Mouse (Mus musculus) lung, adult 18-20 months (tissue): ENCODE results near the gene Farp2.

Experiments used
- DNase-seq, 2 experiments: peaks; one replicate each; pipeline ENCODE4 v3.0.0; 2022; ENCODE audit warnings: mixed read lengths in 2 of 2

Gene Farp2

DNA sequence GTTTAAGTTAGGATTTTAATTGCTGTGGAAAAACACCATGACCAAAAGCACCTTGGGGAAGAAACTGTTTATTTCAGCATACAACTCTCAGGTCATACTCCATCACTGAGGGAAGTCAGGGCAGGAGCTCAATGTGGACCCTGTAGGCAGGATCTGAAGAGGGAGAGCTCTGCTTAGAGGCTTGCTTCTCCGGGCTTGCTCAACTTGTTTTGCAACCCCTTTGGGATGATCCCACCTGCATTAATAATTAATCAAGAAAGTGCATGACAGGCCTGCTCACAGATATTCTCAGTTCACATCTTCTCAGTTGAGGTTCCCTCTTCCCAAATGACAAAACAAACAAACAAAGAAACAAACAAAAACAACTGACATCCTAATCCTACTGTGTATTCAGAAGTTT lies 51.8 kb downstream of the Farp2 start:
- no peak for DNase-seq

DNA sequence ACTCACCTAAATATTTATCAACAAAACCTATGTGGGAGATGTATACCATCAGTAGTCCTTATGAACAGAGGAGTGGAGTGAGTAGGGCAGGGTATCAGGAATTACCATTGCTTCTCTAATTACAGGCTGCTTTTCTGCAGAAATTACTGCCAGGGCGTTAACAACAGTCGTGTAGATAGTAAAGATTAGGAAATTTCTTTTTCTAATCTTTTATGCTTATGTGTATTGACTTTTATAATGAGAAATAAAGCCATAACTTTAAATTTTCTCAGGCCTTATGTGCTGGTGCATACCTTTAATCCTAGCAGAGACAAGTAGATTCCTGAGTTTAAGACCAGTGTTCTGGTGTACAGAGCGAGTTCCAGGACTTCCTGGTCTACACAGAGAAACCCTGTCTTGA lies 52.9 kb downstream of the Farp2 start:
- DNase-seq: no peak

DNA sequence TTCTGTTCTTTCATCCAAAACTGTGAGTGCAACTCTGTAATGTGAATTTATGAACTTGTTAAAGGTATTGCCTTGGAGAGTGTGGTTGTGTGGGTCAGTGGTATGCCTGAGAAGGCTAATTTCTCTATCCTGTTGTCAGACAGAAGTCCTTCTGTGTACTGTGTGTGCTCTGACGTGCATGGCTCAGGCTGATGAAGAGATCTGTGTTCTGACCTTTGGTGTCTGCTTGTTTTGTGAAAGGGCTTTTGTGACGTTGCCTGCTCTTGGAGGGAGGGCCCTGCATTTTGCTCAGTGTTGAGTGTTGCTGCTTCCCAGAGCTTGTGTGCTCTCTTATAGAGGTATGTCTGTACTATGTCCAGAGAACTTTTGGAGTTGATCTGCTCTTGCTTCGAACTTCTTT lies 55.1 kb downstream of the Farp2 start:
- no peak for DNase-seq

DNA sequence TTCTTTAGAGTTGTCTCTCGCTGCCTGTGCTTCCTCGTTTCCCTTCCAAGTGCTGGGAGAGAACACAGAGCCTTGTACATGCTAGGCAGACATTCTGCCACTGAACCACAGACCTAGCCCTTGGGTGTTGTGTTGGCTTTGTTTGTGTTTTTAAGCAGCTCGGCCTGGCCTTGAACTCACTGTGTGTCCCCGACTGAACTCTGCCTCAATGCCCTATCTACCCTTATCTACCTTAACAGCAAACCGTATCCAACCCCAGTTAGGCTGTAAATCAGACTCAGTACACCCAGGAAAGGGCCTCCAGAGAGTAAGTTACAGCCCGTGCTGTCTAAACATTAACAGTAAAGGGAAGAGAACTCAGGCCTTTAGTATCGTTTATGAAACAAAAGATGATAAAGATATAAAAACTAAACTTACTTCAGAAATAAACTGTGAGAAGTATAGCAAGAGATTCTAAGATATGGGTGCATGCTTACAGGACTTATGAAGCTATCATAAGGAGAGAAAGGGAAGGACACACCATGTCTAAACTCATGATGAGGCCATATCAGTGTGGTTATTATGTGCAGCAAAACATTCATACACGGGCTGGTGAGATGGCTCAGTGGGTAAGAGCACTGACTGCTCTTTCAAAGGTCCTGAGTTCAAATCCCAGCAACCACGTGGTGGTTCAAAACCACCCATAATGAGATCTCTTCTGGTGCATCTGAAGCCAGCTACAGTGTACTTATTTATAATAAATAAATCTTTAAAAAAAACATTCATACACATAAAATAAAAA lies 56.0 kb downstream of the Farp2 start:
- no peak for DNase-seq

DNA sequence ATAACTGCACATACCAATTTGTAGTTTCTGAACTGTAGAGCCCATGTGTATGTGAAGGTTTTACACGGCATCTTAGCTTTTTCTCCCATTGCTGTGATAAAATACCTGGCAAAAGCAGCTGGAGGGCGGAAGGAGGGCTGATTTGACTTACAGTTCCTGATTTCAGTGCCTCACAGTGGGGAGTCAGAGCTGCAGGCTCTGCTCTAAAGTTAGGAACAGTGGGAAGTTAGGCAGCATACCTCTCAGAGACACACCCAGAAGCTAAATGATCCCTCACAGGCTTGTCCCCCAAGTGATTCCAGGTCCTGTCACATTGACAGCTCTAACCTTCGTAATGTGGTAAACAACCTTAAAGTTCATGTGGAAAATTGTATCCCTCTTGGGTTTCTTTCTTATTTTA lies 65.2 kb downstream of the Farp2 start:
- DNase-seq: no peak

DNA sequence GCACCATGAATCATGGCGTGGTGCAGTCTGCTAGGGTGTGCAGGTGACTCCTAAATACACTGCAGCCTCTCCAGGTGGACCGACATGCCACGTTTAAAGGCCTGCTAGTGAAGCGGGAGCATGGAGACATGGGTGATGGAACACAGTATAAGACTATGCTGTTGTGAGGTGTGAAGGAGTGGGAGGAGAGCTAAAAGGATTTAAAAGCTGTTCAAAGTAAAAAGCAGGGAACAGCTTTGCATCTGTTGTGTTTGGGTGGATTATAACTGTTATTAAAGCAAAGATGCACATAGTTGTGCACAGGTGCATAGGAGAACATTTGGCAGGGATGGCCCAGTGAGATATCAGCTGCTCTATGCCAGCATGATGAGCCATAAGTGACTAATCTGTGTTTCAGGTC lies 66.0 kb downstream of the Farp2 start:
- DNase-seq: no peak

DNA sequence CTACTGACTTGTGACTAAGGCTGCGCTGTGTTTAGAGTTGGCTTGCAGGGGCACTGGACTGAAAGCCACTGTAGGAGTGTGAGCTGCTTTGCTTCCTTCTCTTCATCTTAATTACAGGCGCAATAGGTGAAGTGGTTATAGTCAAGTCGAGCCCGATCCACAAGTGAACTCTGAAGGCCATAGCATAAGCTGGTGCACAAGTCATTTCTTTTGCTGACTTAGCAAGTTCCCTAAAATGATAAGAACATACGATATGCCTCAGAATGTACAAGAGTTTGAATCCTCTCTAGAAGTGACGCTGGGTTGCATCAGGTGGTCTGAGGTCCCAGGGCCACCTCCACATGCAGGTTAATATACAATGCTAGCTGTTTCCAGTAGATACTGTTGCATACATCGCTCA lies 69.7 kb downstream of the Farp2 start:
- DNase-seq: no peak

DNA sequence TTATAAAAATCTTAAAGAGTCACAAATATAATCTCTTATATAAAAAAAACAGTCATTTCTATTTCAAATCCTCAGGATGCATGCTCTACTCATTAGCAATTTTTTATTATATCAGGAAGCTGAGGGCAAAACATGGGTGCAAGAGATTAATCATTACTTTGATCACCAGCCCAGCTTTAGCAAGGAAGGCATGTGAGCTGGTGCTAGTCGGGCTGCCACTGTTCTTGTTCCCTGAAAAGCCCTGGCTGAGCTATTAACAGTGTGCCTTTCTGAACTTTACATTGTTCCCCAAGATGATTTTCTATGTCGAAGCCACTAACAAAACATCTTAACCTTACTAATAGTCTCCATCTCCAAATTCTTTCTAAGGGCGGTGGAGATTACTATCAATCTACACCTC lies 76.5 kb downstream of the Farp2 start:
- no peak for DNase-seq

DNA sequence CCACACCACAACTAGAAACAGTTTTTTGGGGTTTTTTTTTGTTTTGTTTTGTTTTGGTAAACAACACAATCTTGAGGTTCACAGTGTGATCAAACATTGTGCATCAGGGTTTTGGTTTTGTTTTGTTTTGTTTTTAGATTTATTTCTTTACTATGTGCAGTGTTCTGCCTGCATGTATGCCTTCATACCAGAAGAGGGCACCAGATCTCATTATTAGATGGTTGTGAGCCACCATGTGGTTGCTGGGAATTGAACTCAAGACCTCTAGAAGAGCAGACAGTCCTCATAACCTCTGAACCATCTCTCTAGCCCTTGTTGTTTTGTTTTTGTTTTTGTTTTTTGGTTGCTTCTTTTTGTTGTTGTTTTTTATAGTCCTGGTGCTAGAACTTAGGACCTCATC lies 82.1 kb downstream of the Farp2 start:
- no peak for DNase-seq

DNA sequence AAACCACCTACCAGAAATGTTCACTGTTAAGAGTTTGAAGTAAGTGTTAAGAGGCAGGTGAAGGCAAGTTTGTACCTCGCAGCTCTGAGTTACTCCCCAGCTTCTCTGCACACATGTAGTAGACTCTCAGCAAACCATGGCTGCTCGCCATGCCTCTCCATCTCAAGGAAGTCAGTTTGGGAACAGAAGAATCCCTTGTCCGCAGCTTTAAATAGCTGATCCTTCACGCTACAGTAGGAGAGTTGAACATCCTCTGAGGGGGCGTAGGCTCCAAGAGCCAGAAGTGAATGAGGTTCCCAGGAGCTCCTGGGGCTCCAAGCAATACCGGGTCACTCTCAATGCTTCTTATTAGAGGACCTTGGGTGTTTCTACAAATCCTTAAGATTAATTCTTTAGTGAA lies 84.0 kb downstream of the Farp2 start:
- no peak for DNase-seq

DNA sequence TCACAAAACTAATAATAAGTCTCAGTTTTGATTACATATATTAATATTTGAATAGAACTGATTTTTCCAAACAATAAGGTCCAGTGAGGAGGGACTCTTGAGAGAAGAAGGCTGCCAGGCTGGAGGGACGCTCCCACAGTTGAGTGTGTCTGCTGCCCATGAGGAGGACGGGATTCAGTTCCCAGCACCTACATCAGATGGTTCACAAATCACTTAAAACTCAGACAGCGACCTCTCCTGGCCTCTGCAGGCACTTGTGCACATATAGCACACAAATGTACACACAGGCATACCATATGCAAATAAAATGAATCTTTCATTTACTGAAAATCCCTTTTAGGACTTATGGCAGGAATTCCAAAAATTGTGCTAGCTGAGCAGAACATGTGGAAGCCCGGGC lies 91.0 kb downstream of the Farp2 start:
- DNase-seq: no peak

DNA sequence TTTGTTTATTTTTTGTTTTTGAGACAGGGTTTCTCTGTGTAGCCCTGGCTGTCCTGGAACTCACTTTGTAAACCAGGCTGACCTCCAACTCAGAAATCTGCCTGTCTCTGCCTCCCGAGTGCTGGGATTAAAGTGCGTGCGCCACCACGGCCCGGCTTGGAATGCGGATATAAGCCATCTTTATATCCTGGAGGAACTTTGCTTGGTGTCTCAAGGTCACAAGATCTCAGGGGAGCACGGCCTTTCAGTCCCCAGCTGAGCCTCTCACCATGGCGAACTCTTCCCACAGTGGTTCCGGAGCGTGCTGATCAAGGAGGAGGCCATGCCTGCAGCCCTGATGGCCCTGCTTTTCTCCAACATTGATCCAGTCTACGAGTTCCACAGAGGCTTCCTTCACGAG lies 92.0 kb downstream of the Farp2 start:
- DNase-seq: no peak

DNA sequence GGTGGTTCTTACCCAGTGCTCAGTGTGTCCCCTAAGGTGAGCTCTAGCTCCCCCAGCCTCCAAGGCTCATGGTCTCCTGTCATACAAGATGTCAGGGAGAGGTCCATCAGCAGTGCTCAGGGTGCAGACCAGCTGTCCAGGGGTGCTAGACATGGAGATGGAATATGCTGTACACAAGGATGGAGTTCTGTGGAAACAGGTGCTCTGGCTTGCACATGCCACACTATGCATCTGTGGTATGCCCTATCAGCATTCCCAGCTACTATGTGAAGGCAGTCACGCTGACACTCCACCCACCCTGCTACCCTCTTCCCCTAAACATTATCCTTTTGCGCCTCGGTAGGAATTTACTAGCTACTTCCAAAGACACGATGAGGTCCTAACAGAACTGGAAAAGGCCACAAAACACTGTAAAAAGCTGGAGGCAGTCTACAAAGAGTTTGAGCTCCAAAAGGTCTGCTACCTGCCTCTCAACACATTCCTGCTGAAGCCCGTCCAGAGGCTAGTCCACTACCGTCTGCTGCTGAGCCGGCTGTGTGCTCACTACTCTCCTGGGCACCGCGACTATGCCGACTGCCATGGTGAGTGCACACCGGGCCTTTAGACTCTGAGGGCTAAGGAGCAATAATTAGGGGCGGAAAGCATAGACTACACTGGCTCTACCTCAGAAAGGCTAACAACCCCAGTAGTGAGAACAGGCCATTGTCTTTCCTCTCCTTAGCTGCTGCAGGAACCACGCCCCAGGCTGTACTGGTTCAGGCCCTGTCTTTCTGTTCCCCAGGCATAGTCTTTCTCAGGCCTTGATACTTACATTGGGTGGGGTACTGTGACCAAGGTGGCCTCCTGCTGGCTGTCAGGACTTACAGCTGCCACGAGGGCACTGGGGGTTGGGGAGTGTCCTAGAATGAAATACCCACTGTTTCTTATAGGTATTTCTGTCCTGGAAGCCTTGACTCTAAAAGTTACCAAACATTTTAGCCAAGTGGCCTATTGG lies 95.5 kb downstream of the Farp2 start:
- DNase-seq: no peak

DNA sequence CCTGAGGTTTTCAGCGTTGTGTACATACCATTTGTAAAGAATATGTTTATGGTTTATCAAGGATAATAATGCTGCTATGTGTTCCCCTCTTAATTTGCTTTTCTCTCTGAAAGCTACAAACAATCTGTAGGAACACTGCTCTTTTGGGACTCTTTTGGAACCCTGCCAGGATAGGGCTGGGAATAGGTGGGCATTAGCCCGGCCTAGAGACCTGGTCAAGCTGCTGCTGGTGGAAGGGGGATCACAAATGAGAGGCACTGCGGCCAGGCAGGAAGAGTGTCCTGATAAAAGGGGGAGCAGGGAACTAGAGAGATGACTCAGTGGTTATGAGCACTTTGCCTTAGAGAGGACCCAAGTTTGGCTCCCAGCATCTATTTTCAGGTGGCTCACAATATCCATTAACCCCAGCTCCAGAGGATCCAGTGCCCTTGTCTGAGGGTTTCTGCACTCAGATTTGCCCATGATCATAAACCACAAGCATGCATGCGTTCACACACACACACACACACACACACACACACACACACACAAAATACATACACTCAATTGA lies 96.9 kb downstream of the Farp2 start:
- DNase-seq: no peak

DNA sequence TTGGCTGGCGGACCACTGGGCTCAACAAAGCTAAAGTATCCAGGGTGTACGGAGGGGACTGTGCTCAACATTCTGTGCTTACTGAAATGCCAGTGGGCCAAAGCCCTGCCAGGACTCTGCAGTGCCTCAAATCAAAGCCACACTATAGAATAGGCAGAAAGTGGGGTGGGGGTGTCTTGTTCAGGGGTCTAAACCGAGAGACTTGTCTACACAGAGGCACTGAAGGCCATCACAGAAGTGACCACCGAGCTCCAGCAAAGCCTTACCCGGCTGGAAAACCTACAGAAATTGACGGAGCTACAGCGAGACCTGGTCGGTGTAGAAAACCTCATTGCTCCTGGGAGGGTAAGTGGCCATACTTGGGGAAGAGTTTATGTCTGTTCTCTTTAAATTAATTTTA lies 97.9 kb downstream of the Farp2 start:
- no peak for DNase-seq

DNA sequence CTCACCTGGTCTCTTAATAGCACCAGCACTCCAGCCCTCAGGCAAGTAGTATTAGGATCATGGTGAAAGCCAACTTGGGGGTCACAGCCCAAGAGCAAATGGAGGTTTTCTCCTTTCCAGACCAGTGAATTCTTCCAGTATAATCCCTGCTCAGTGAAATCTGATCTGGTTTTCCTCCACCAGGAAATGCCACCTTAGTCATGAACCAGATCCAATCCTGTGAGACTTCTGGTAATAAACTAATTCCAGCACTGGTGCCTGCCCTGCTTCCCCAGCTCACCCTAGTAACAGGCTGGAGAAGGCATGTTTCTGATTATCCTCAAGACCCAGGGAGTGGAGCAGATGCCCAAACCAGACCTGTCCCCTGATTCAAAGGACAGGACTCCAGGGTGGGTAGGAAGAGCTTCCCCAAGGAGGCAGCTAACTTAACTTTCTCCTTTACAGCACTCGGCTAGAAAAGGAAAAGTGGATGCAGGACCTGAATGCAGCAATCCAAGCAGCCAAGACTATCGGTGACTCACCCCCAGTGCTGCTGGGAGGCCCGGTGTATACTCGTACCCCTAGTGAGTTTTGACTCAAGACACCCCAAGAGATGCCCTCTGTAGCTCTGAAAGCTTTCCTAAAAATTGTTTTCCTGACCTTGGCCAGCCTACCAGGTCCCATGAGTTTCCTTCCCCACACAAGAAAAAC lies 106.3 kb downstream of the Farp2 start:
- DNase-seq: no peak

DNA sequence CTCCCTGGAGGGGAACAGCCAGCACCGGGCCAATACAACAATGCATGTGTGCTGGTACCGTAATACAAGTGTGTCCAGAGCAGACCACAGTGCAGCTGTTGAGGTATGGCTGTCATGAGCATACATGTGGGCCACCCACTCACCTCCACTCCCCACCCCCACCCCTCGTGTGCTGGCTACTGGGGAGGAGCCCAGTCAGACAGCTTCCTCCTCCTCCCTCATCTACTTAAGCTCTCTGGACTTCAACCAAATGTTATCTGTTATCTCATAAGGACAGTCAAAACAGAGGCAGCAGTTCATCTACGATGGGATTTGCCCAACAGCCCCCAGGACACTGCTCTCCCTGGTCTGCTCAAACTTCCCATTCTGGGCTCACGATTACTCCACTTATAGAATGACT lies 107.1 kb downstream of the Farp2 start:
- DNase-seq: no peak

DNA sequence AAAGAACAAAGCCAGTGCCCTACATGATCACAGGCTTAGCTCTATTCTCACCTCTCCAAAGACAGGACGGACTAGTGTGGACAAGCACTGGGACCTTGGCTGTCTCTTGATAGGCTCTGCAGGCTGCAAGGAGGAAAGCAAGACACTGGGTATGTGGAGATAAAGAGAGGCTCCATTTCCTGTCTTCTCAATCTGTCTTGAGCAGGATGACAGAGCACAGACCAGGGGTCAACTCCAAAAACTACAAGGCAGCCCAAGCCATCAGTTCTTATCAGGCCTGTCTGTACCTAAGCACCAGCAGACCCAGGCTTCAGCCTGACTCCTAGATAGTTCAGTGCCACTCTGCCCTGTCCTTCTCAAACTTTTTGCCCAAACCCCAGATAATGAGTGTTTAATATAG lies 112.6 kb downstream of the Farp2 start:
- no peak for DNase-seq

DNA sequence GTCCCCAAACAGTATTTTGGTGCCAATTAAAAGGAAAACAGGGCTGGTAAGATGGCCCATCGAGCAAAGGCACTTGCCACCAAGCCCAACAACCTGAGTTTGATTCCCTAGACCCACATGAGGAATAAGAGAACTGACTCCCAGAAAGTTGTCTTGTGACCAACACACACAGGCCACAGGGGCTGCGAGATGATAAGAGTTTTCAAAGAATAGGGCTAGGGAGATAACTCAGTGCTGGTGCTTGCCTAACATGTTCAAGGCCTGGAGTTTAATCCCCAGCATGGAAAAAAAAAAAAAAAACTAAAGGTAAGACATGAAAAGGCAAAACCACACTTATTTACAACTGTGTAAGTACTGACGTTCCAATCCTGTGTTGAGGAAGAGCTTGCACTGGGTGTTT lies 118.9 kb downstream of the Farp2 start:
- DNase-seq: no peak

DNA sequence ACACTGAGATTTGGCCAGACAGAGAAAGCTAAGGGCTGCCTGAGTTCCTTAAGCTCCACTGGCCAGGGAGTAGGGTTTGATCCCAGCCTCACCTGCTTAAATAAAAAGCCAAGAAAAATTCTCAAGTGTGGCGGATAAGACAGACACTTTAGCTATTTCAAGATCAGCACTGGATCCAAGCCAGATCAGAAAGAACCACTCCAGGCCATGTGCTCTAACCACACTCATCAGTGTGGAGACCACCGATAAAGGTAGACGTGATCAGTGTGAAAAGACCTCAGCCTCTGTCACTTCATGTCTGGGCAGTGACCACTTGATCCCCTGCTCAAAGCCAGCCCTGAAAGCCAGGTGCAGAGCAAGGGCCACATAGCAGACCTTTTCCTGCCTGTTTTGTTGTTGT lies 120.8 kb downstream of the Farp2 start:
- DNase-seq: no peak

DNA sequence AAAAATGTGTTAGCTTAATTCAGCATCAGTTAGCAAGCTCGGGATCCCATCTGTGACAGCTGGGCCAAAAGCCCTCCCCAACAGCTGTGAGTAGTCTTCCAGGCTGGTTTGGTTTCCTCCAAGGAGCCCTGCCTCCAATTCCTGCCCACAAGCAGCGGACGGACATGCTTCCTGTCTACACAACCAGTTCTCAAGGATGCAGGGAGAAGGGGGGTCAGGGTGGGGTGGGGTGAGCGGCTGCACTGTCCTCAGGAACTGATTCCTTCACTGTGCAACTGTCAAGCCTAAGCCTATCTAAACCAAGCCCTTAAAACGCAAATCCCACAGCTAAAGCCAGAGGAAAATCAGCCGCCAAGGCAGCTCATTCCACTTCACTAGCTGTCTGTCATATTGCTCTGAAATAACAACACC lies 122.6 kb downstream of the Farp2 start:
- DNase-seq: peak; percentile 50 to 77

DNA sequence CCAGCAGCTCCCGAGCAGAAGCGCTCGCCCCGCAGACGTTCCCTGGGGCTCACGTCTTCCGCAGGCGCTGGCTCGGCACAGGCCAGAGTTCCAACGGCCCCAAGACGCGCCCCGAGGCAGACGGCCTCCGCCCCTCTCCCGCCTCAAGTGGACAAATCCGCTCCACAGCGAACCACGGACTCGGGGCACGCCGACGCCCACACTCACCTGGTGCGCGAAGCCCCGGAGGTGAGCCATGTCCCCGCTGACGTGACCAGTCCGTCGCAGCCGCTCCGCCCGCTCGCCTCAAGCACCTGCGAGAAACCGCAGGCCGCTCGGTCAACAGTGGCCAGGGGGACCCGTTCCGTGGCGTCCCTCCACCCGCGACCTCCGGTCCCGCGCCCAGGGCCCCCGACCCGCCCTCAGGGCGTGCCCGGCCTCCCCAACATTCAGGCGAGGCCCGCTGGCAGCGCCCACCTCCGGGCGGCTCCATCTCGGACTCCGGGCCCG lies 123.3 kb downstream of the Farp2 start:
- DNase-seq: peak; percentile 73 to 84

DNA sequence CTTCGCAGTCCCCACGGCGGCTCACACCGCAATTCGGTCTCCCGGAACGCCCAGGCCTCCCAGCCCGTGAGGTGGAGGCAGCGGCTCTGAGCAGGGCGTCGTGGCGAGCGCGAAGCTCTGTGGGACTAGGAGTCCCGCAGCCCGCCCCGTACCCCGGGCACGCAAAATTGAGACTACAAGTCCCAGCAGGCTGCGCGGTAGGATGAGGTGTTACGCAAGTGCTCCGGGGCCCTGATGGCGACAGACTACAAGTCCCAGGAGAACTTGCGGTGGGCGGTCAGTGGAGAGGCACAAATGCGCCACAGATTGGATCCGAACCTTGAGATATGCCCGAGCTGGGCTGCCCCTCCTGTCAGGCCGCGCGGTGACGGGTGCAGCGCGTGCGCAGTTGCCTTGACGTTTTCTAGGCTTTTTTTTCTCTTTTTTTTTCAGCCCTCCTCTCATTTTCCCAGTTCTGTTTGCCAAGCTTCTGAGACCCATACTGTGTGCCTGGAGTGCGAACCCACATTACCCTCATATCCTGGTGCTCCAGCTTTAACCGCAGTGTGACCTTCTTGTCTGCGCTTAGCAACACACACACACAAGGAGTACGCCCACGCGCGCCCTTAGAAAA lies 123.8 kb downstream of the Farp2 start:
- peak; percentile 99 for DNase-seq
